Mouse (Mus musculus) E14TG2a.4 (cell line): Measurements from ENCODE around the gene Sox4.

Source experiments
- CTCF ChIP-seq: conservative IDR thresholded peaks from 2 replicates; pipeline ENCODE4 v1.5.1; 2014; ENCODE audit warnings: low read length
- POU5F1 ChIP-seq: IDR thresholded peaks from 2 replicates; pipeline ENCODE4 v1.6.1; 2014; ENCODE audit warnings: low read length, borderline replicate concordance

- TF ChIP-seq CTCF: no peak
- TF ChIP-seq POU5F1: no peak
Observed at GRCm38 (mm10) chr13:28930364-28930763, 23.1 kb downstream of the Sox4 start.
